Mouse (Mus musculus) cerebellum, postnatal 10 days (tissue): ENCODE results near the gene Erlin1.

Experiments
- DNase-seq, 2 experiments: peaks; one replicate each; pipeline ENCODE4 v3.0.0; 2021; ENCODE audit warnings: mixed read lengths in 2 of 2

Erlin1 gene

GRCm38 (mm10) chr19:44060226-44060625 is 9.4 kb downstream of the Erlin1 start:
- no peak for DNase-seq

- DNase-seq = no peak
Observed at GRCm38 (mm10) chr19:44055173-44055826, 14.3 kb downstream of the Erlin1 start.

- DNase-seq = no peak
Observed at GRCm38 (mm10) chr19:44050388-44050787, 19.2 kb downstream of the Erlin1 start.

DNA sequence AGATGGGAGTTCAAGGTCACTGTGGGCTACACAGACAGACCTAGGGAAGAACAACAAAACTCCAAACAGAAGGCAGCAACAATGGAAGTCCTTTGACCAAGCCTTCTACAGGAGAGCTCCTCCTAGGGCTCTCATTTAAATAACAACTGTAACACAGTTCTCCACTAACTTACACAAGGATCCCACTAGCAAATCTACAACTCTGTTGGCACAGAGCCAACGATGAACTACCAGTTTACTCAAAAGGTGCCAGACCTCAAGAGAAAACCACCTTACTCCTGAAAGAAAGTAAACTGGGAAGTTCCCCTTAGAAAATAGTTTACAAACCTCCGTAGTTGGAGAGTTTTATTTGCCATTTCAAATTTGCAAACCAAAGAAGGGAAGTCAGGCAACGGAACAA is 20.3 kb downstream of the Erlin1 start:
- DNase-seq = peak in 1 of 2 experiments; percentile 7

DNA sequence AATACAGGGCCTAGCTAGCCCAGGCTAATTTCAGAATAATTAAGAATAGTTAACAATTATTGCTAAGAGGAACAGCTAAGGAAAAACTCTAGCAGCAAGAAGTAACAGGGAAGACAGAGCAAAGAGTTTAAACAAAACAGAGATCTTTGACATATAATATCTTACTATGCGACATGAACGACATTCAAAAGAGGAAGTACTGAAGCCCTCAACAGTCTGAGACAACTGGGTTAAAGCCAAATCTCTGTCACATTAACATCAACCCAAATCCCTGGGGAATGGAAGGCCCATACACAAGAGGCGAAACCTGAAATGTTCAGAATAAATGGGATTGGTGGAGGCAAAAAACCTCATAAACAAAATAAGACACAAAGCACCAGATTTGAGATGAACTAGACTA is 23.7 kb downstream of the Erlin1 start:
- no peak for DNase-seq

- no peak for DNase-seq
Observed at GRCm38 (mm10) chr19:44042121-44042520, 27.5 kb downstream of the Erlin1 start.

DNA sequence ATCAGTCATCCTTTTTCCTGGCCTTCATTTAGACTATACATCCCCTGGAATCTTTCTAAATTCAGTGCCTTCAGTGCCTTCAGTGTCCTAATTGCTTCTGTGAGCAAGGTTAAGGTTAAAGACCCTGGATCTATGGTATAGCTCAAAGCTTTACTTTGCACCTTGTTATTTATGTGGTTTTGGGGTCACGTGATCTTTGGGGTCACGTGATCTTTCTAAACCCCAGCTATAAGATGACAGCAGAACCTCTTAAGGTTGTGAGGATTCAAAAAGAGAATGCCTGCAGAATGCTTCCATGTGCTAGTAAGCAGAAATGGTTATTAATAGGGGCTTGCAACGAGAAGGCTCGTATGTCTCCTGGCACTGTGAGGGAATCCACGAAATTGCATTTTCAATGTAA is 36.2 kb downstream of the Erlin1 start:
- DNase-seq = no peak

- DNase-seq = no peak
Observed at GRCm38 (mm10) chr19:44032046-44032744, 37.4 kb downstream of the Erlin1 start.

DNA sequence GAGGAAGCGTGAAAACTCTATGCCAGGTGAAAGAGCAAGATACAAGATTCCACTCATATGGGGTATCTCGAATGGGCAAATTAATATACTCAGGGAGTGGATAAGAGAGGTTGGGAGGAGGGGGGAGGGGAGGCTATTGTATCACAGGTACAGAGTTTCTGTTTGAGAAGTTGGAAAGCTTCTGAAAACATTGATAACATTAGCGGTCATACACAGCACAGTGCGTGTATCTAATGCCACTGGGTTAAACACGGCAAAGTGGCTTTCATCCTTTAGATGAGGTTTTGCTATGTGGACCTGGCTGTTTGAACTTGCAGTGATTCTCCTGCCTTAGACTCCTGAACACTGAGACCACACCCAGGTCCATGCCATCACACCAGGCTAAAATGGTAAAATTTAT is 39.6 kb downstream of the Erlin1 start:
- DNase-seq = no peak

DNA sequence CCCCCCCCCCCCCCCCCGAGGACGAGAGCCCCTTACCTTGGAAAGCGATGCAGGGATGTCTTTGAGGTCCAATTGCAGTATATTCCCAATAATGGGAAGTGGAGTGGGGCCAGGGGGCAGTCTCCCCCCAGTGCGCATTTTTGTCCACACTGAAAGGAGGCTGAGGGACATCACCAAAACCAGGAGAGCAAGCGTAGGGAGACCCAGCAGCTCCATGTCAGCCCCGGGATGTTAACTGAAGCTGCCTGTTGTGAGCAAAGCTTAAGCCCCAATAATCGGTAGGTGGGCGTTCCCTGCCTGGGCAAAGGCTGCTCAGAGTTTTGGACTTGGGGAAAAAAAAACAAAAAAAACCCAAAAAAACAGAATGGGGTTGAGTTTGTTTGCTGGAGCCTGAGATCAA is 40.6 kb downstream of the Erlin1 start, which contains the start of gene Cyp2c23:
Cyp2c23 (minus strand) TSS at position 237 of the 400 bp plus-strand sequence.
- no peak for DNase-seq

- no peak for DNase-seq
Observed at GRCm38 (mm10) chr19:44026956-44027530, 42.5 kb downstream of the Erlin1 start.

DNA sequence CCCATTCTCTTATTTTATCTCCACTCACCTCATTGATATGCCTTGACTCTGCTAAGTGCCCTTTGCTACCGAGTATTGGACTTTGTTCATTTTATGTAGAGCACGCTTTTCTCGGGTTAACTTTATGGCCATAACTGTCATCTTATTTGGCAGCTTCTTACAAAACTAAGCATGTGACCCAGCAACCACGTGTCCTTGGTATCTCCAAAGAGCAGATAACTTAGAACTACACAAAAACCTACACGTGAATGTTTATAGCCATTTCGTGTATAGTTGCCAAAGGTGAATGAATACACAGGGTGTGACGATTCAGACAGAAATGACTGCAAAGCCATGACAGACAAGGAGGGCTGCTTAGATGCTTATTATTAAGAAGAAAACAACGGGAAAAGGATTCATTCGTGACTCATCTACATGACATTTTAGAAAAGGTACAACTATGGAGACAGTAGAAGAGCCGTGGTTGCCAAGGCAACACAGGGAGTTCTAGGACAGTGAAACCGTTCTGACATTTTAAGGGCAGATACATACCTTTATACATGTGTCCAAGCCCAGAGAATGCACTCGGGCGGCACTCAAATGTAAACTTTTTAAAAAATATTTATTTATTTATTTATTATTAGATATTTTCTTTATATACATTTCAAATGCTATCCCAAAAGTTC is 44.5 kb downstream of the Erlin1 start:
- no peak for DNase-seq

DNA sequence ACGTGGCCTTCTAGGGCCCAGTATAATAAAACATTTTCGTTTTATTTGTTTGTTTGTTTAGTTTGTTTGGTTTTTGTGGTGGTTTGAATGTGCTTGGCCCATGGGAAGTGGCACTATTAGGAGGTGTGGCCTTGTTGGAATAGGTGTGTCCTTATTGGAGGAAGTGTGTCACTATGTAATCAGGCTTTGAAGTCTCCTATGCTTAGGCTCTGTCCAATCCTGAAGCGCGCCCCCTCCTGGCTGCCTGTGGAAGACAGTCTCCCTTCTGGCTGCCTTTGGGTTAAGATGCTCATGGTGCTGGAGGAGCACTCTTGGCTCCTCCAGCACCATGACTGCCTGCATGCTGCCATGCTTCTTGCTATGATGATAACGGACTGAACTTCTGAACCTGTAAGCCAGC is 46.5 kb downstream of the Erlin1 start:
- DNase-seq = peak; percentile 24 to 29

- no peak for DNase-seq
Observed at GRCm38 (mm10) chr19:44021502-44021901, 48.1 kb downstream of the Erlin1 start.

- DNase-seq = no peak
Observed at GRCm38 (mm10) chr19:44019739-44020138, 49.8 kb downstream of the Erlin1 start.

DNA sequence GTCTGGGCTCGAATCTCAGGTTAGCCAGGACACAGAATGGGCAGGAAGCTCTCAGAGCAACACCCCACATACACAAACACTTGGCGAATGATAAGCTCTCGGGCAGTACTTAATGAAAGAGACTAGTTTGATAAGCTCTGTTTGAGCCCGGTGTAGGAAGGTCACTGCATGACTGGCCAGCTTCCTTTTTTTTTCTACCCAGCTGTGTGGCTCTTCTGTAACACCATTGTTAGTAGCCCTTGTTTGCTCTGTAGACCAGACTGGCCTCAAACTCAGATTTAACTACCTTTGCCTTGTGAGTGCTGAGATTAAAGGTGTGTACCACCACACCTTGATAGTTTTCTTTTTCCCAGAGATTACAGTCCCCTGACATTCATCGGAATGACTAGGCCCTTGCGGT is 55.7 kb downstream of the Erlin1 start:
- no peak for DNase-seq

DNA sequence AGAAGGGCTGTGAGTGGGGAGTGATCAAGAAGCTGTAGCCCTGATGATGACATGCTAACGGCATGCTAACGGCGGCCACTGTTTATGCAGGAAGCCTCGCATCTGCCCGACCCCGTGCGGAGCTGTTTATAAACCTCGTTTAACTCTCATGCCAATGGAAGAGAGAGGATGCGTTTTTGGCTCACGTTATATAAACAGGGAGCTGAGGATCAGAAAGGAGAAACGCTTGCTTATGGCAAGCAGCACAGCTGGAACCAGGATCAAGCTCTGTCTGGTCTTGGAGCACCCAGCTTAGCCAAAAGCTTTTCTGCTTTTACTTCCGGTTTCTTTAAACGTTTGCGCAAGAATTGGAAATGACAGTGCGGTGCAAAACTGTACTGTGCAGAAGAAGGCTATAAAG is 60.8 kb downstream of the Erlin1 start:
- DNase-seq = no peak

GRCm38 (mm10) chr19:44007186-44007585 is 62.4 kb downstream of the Erlin1 start:
- DNase-seq = no peak

- no peak for DNase-seq
Observed at GRCm38 (mm10) chr19:44005025-44005424, 64.6 kb downstream of the Erlin1 start.

DNA sequence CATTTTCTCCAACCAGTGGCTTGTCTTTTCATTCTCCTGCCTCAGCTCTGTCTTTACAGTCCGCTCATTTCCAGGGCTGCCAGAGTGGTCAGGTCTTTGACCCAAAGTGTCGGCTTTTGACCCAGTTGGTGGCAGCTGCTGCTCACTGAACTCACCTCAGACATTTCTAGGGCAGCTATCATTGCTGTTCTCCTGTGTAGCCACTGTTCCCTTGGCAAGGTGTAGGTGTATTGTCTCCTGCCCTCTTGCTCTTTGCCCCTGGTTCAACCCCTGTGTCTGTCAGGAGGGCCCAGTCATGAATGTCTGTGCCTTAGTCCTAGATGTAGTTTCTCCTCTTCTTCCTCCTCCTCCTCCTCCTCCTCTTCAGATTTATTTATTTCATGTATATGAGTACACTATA is 65.3 kb downstream of the Erlin1 start:
- DNase-seq = no peak

GRCm38 (mm10) chr19:44000720-44001119 is 68.9 kb downstream of the Erlin1 start:
- no peak for DNase-seq

DNA sequence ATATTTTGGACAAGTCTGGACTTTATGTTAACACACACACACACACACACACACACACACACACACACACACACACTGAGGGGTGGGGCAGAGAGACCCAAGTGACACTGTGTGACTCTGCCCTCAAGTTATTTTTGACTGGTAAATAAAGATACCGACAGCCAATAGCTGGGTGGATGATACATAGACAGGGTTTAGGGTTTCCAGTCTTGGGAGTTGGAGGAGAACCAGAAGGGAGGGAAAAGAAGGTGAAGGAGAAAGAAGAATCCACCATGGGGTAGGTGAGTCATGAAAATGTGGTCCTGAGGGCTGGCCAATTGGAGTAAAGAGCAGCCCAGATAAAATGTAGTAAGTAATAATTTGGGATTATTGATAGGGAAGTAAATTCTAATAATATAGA is 69.5 kb downstream of the Erlin1 start:
- DNase-seq = no peak

- DNase-seq = no peak
Observed at GRCm38 (mm10) chr19:43998802-43999527, 70.6 kb downstream of the Erlin1 start.
